ENCODE assay signal across 31 mouse cellular contexts in genomic region chr6:31069243-31069642, GRCm38 (mm10).
"Had no signal": no experiment of that assay in that cellular context is flagged by ENCODE, and none has a peak within 500 bp of the region (broad histone marks: within the 10 kb centered on the region; RNA-seq: fewer than 3 reads in every experiment).

No protein-coding gene starts in this region.

- H3K4me1 ChIP-seq: hindbrain, embryonic 12.5 days; hindbrain, embryonic 13.5 days; hindbrain, embryonic 15.5 days; intestine, embryonic 15.5 days had no signal

- H3K27ac ChIP-seq: heart, embryonic 10.5 days; heart, embryonic 13.5 days; heart, embryonic 15.5 days; hindbrain, embryonic 10.5 days; hindbrain, embryonic 12.5 days; hindbrain, embryonic 13.5 days; hindbrain, embryonic 14.5 days; hindbrain, embryonic 15.5 days; hindbrain, postnatal 0 days; intestine, embryonic 15.5 days; kidney, embryonic 15.5 days; kidney, postnatal 0 days; layer of hippocampus, adult 2 months had no signal

- DNase-seq: heart, postnatal 10 days; heart, postnatal 14 days; heart, postnatal 36 days; heart, postnatal 4 days; kidney, adult 11 months; kidney, adult 18-20 months; kidney, adult 2 months; kidney, adult 8-10 months; kidney, adult 9 months; kidney, postnatal 10 days; kidney, postnatal 14 days; kidney, postnatal 25 days; kidney, postnatal 36 days; kidney, postnatal 4 days; layer of hippocampus, adult 9-11 months; layer of hippocampus, postnatal 36 days had no signal

- H3K4me3 ChIP-seq: heart, embryonic 10.5 days; heart, embryonic 12.5 days; heart, embryonic 13.5 days; heart, embryonic 15.5 days; hindbrain, embryonic 10.5 days; hindbrain, embryonic 12.5 days; hindbrain, embryonic 13.5 days; hindbrain, embryonic 15.5 days; intestine, embryonic 15.5 days; kidney, embryonic 15.5 days; layer of hippocampus, adult 2 months had no signal

- H3K9ac ChIP-seq: heart, embryonic 12.5 days; heart, embryonic 13.5 days; heart, embryonic 15.5 days; hindbrain, embryonic 12.5 days; hindbrain, embryonic 13.5 days; hindbrain, embryonic 14.5 days; hindbrain, embryonic 15.5 days; intestine, embryonic 15.5 days; kidney, embryonic 15.5 days had no signal

- H3K36me3 ChIP-seq: heart, embryonic 10.5 days; heart, embryonic 12.5 days; heart, embryonic 13.5 days; heart, embryonic 15.5 days; hindbrain, embryonic 10.5 days; hindbrain, embryonic 12.5 days; hindbrain, embryonic 13.5 days; hindbrain, embryonic 15.5 days; intestine, embryonic 15.5 days; kidney, embryonic 15.5 days had no signal

- H3K4me2 ChIP-seq: heart, embryonic 11.5 days; heart, embryonic 12.5 days; heart, embryonic 13.5 days; heart, embryonic 15.5 days; hindbrain, embryonic 12.5 days; hindbrain, embryonic 13.5 days; hindbrain, embryonic 14.5 days; hindbrain, embryonic 15.5 days; intestine, embryonic 15.5 days; kidney, embryonic 15.5 days had no signal

- H3K27me3 ChIP-seq: heart, embryonic 12.5 days; heart, embryonic 13.5 days; heart, embryonic 15.5 days; hindbrain, embryonic 12.5 days; hindbrain, embryonic 13.5 days; hindbrain, embryonic 15.5 days; intestine, embryonic 15.5 days; kidney, embryonic 15.5 days had no signal
